Mouse (Mus musculus): ENCODE measurements around the gene Vmn1r173.
"Not testable (repeated sequence)": the region's sequence is repeated elsewhere in the genome, so short reads cannot be mapped to it uniquely, and the experiment has no call there.

Gene Vmn1r173

GRCm38 (mm10) chr7:23700403-23700802 is at the start of gene Vmn1r173:
Vmn1r173 (plus strand) TSS chr7:23700703.
- DNase-seq (ENCODE audit: low read depth in 1 of 2, low spot score in 2 of 2): not testable (repeated sequence)

- DNase-seq (ENCODE audit: low read depth in 1 of 2, low spot score in 2 of 2): no peak
These were observed 42.5 kb upstream of the Vmn1r173 start, which contains the start of gene Vmn1r172 for GRCm38 (mm10) chr7:23658016-23658415. Vmn1r172 (plus strand) TSS chr7:23658316.

GRCm38 (mm10) chr7:23751970-23752369 is 51.5 kb downstream of the Vmn1r173 start, which contains the start of gene Vmn1r174:
Vmn1r174 (plus strand) TSS chr7:23752270.
- not testable (repeated sequence) for DNase-seq (ENCODE audit: low read depth in 1 of 2, low spot score in 2 of 2)
